Mouse (Mus musculus): ENCODE measurements around the gene Dazap2.

GRCm38 (mm10) chr15:100654271-100654670, 39.1 kb downstream of the Dazap2 start:
- TF ChIP-seq POLR2A (IDR thresholded peaks at IDR 0.05; ENCODE audit: control insufficient read depth, extremely low read depth, insufficient read depth, low read length, poor library complexity) (no peak), CTCF (IDR thresholded peaks at IDR 0.05; ENCODE audit: borderline replicate concordance, control insufficient read depth, extremely low read depth, insufficient read depth, low read length, poor library complexity) (no peak)
